Mouse (Mus musculus): ENCODE data around the gene Glyatl3.

- TF ChIP-seq CTCF (IDR thresholded peaks at IDR 0.05; ENCODE audit: extremely low read depth, insufficient read length, insufficient replicate concordance, low read depth, low read length) (no peak), POLR2A (IDR thresholded peaks at IDR 0.05; ENCODE audit: low read depth, low read length) (no peak)
Observed at GRCm38 (mm10) chr17:40875568-40875967, 38.6 kb downstream of the Glyatl3 start.
